ENCODE assay signal across 9 mouse cellular contexts in genomic region chr4:147407463-147407822, GRCm38 (mm10). TPM values are rescaled to one million over a fixed set of nuclear protein-coding genes. Genes with fewer than 3 reads are reported as not detected.
DNase-seq lines count a peak whose midpoint lies in the region; ATAC-seq and TF ChIP-seq lines count a peak whose summit lies in the region.
"Had no signal": no experiment of that assay in that cellular context is flagged by ENCODE, and none has a peak within 500 bp of the region (broad histone marks: within the 10 kb centered on the region; RNA-seq: fewer than 3 reads in every experiment).

No protein-coding gene starts in this region.

- H3K36me3 ChIP-seq in heart, embryonic 14.5 days (ENCODE audit: control insufficient read depth, insufficient read depth, low read length): no peaks in the 10 kb centered on the region
- 0 out of 2 replicates have a peak, but pooled peaks cover 2% of the 10 kb centered on the region for H3K36me3 ChIP-seq in hindbrain, embryonic 11.5 days (ENCODE audit: control insufficient read depth, insufficient read depth, low read length)

- CTCF ChIA-PET in Patski (lab: Charles Lee): no interaction called here

- H3K27me3 ChIP-seq in heart, embryonic 14.5 days (ENCODE audit: control insufficient read depth, insufficient read depth, low read length): no peaks in the 10 kb centered on the region
- H3K27me3 ChIP-seq in Patski: no peaks in the 10 kb centered on the region
- H3K27me3 ChIP-seq in hindbrain, embryonic 11.5 days (ENCODE audit: control insufficient read depth, insufficient read depth, low read length): no peaks in the 10 kb centered on the region

- H3K27ac ChIP-seq in heart, embryonic 14.5 days (replicated peaks in 1 of 2; ENCODE audit: control insufficient read depth in 1 of 2, insufficient read depth in 1 of 2, low read depth in 2 of 2, low read length in 2 of 2): peak overlapping the region in 1 of 2 experiments; percentile 31; a peak in 1 of 4 replicates
- H3K27ac ChIP-seq in hindbrain, embryonic 11.5 days (ENCODE audit: low read depth, low read length): no peak overlapping the region

- POLR2A ChIA-PET in Patski (lab: Charles Lee): no interaction called here

- no peaks in the 10 kb centered on the region for H3K4me1 ChIP-seq in heart, embryonic 14.5 days (ENCODE audit: control insufficient read depth in 2 of 2, insufficient read depth in 2 of 2, low read length in 2 of 2)
- H3K4me1 ChIP-seq in hindbrain, embryonic 11.5 days (replicated peaks; ENCODE audit: control insufficient read depth, insufficient read depth, low read length): no peaks in the 10 kb centered on the region

- TF ChIP-seq CTCF in Patski (IDR thresholded peaks at IDR 0.05): no peak

- peak overlapping the region; percentile 53 to 54 for H3K4me3 ChIP-seq in heart, embryonic 14.5 days (ENCODE audit: control insufficient read depth in 1 of 2, insufficient read depth in 1 of 2, low read depth in 1 of 2, low read length in 2 of 2)
- peak overlapping the region; percentile 40 for H3K4me3 ChIP-seq in hindbrain, embryonic 11.5 days (ENCODE audit: low read depth, low read length)

- in situ Hi-C loops in Patski (cut with MboI; ENCODE audit: low pct_unique_long_range_greater_than_20kb): loop anchor here (25.0 kb wide), 1 partner anchor 430 kb away; the partner anchor contains the start of gene Zfp933

- H3K9ac ChIP-seq in heart, embryonic 14.5 days (ENCODE audit: low read length): peak overlapping the region; percentile 77
- H3K9ac ChIP-seq in hindbrain, embryonic 11.5 days (ENCODE audit: low read depth, low read length): peak overlapping the region; percentile 80

- intact Hi-C loops in gastrocnemius, postnatal 14 days (cut with DNase I; ENCODE audit: low total_unique reads): no loop called here

- ATAC-seq in heart, embryonic 14.5 days (ENCODE audit: insufficient number of reproducible peaks, insufficient read depth, low FRiP score, low read depth): no peak
- peak; percentile 9 for ATAC-seq in Patski
- ATAC-seq in hindbrain, embryonic 11.5 days (ENCODE audit: low FRiP score): peak; percentile 41
- peak; percentile 12; the same call in 1 of the 2 replicates for ATAC-seq in megakaryocyte-erythroid progenitor cell, adult 5-6 weeks (replicated peaks; ENCODE audit: low FRiP score, low TSS enrichment, poor library complexity, severe bottlenecking)

- H3K4me2 ChIP-seq in heart, embryonic 14.5 days (ENCODE audit: low read length): peak overlapping the region; percentile 81
- peak overlapping the region; percentile 65 for H3K4me2 ChIP-seq in hindbrain, embryonic 11.5 days (replicated peaks; ENCODE audit: low read depth, low read length)

- peaks cover 36% of the 10 kb centered on the region for H3K9me3 ChIP-seq in heart, embryonic 14.5 days (ENCODE audit: control insufficient read depth, low read length)
- peaks cover 22% of the 10 kb centered on the region for H3K9me3 ChIP-seq in hindbrain, embryonic 11.5 days (ENCODE audit: control insufficient read depth, low read length)

- WGBS in heart, embryonic 14.5 days: 5% methylated on average over 13 of the region's 13 CpGs
- WGBS in hindbrain, embryonic 11.5 days: 10% methylated on average over 7 of the region's 13 CpGs

- no peak for DNase-seq in heart, adult 8-10 months (ENCODE audit: low spot score)
- DNase-seq in Patski (ENCODE audit: low read depth, low spot score): no peak
- DNase-seq in hindbrain, embryonic 11.5 days (ENCODE audit: low spot score): no peak
- no peak for DNase-seq in embryo, embryonic 10.5 days (ENCODE audit: low spot score)
- no peak for DNase-seq in layer of hippocampus, postnatal 25 days (ENCODE audit: extremely low spot score in 1 of 2, low spot score in 1 of 2)
- DNase-seq in gastrocnemius, postnatal 14 days: no peak

RNA-seq across cellular contexts. Expression of gene Zfp978, which starts 46.3 kb away (rescaled TPM):
- polyA plus RNA-seq in heart, embryonic 14.5 days (2014; fragmentation: Nextera tagmentation; extraction: Ambion mirVana): 0.19 TPM in 1 of 2 replicates, not detected in the other
- total RNA-seq in heart, adult 8-10 months (2022): under 1 TPM in 1 of 4 experiments, not detected in 3; 0.98 TPM
- 0.17 TPM for polyA plus RNA-seq in Patski (2021)
- polyA plus RNA-seq in hindbrain, embryonic 11.5 days (2014; fragmentation: Nextera tagmentation; extraction: Ambion mirVana): 0.22 TPM in 1 of 2 replicates, not detected in the other
- not detected in 2 replicates for total RNA-seq in megakaryocyte-erythroid progenitor cell, adult 5-6 weeks (2014; fragmentation: Nextera tagmentation)
- not detected in 2 replicates for total RNA-seq in megakaryocyte-erythroid progenitor cell, adult 5-6 weeks (2017)
- not detected for total RNA-seq in layer of hippocampus, postnatal 25 days (2021)
- not detected for total RNA-seq in gastrocnemius, postnatal 14 days (2021)
- polyA plus RNA-seq: brain, embryonic 14.5 days had no signal
